In genomic region chr2:72995346-72996097, GRCm38 (mm10) we compare ENCODE assay signal across 8 mouse cellular contexts. TPM values are rescaled to one million over a fixed set of nuclear protein-coding genes. Genes with fewer than 3 reads are reported as not detected.
DNase-seq lines count a peak whose midpoint lies in the region; ATAC-seq and TF ChIP-seq lines count a peak whose summit lies in the region.

No protein-coding gene starts in this region.

- H3K27ac ChIP-seq in hindbrain, embryonic 14.5 days: peak overlapping the region; percentile 81
- H3K27ac ChIP-seq in left cerebral cortex, adult 2 months: peak overlapping the region; percentile 71
- peak overlapping the region; percentile 57; the same call in 1 of the 2 replicates for H3K27ac ChIP-seq in midbrain, postnatal 0 days (ENCODE audit: low read depth, low read length)

- no peak overlapping the region for H3K4me3 ChIP-seq in lung, adult 2 months (replicated peaks; ENCODE audit: extremely low read depth, low read depth, low read length)
- no peak overlapping the region for H3K4me3 ChIP-seq in hindbrain, embryonic 14.5 days (replicated peaks; ENCODE audit: low read length)
- no peak overlapping the region for H3K4me3 ChIP-seq in left cerebral cortex, adult 2 months
- H3K4me3 ChIP-seq in midbrain, postnatal 0 days (ENCODE audit: low read depth, low read length): no peak overlapping the region

- peak; percentile 50 to 61 for DNase-seq in lung, adult 18-20 months
- DNase-seq in lung, adult 2 months: no peak
- peak; percentile 87 for DNase-seq in cerebellum, adult 9-10 months
- peak; percentile 52 to 58 for DNase-seq in frontal cortex, postnatal 14 days (ENCODE audit: low spot score in 2 of 2)
- DNase-seq in hindbrain, embryonic 14.5 days (ENCODE audit: low spot score): peak; percentile 73
- peak; percentile 57 to 62 for DNase-seq in left cerebral cortex, adult 2 months (ENCODE audit: extremely low spot score in 1 of 2, low spot score in 2 of 2)
- DNase-seq in midbrain, postnatal 0 days (ENCODE audit: low spot score): peak; percentile 92
- DNase-seq in thymus, postnatal 4 days: peak; percentile 44

- TF ChIP-seq CTCF in lung, adult 2 months (IDR thresholded peaks at IDR 0.05; ENCODE audit: insufficient read depth, low read length): no peak
- TF ChIP-seq CTCF in left cerebral cortex, adult 2 months (IDR thresholded peaks at IDR 0.05): no peak
- TF ChIP-seq CTCF in midbrain, postnatal 0 days (IDR thresholded peaks at IDR 0.05): no peak

- H3K9me3 ChIP-seq in hindbrain, embryonic 14.5 days (ENCODE audit: control insufficient read depth, low read length): no peaks in the 10 kb centered on the region
- H3K9me3 ChIP-seq in midbrain, postnatal 0 days (ENCODE audit: low read length): no peaks in the 10 kb centered on the region

- peak overlapping the region; percentile 19 for H3K4me2 ChIP-seq in hindbrain, embryonic 14.5 days (replicated peaks)
- H3K4me2 ChIP-seq in midbrain, postnatal 0 days (ENCODE audit: low read depth, low read length, poor library complexity, severe bottlenecking): no peak overlapping the region

- H3K27me3 ChIP-seq in hindbrain, embryonic 14.5 days (ENCODE audit: control insufficient read depth, insufficient read depth, low read length): no peaks in the 10 kb centered on the region
- H3K27me3 ChIP-seq in midbrain, postnatal 0 days (ENCODE audit: insufficient read depth, low read length): no peaks in the 10 kb centered on the region

- intact Hi-C loops in left cerebral cortex, adult 2 months (cut with DNase I): no loop called here

- no peaks in the 10 kb centered on the region for H3K36me3 ChIP-seq in hindbrain, embryonic 14.5 days (replicated peaks; ENCODE audit: control insufficient read depth, insufficient read depth)
- H3K36me3 ChIP-seq in midbrain, postnatal 0 days (ENCODE audit: insufficient read depth, low read length): no peaks in the 10 kb centered on the region

- TF ChIP-seq POLR2A in lung, adult 2 months (IDR thresholded peaks at IDR 0.05; ENCODE audit: borderline replicate concordance, extremely low read depth, low read depth, low read length): no peak

- H3K4me1 ChIP-seq in lung, adult 2 months (ENCODE audit: control insufficient read depth, insufficient read depth, low read length): peaks cover 10% of the 10 kb centered on the region
- peaks cover 14% of the 10 kb centered on the region for H3K4me1 ChIP-seq in hindbrain, embryonic 14.5 days (replicated peaks; ENCODE audit: control insufficient read depth, insufficient read depth, low read length)
- H3K4me1 ChIP-seq in midbrain, postnatal 0 days (ENCODE audit: insufficient read depth, low read length): 0 out of 2 replicates have a peak, but pooled peaks cover 3% of the 10 kb centered on the region

- peak; percentile 87 for ATAC-seq in hindbrain, embryonic 14.5 days (ENCODE audit: low FRiP score)
- no peak for ATAC-seq in midbrain, postnatal 0 days (ENCODE audit: low FRiP score)

- no peak overlapping the region for H3K9ac ChIP-seq in hindbrain, embryonic 14.5 days
- no peak overlapping the region for H3K9ac ChIP-seq in midbrain, postnatal 0 days (replicated peaks; ENCODE audit: low read length, poor library complexity, severe bottlenecking)

- 10% methylated on average over 9 of the region's 9 CpGs for WGBS in lung, adult 2 months
- 32% methylated on average over 9 of the region's 9 CpGs for WGBS in hindbrain, embryonic 14.5 days
- 30% methylated on average over 9 of the region's 9 CpGs for WGBS in midbrain, postnatal 0 days

RNA-seq across cellular contexts. Expression of gene Gm11084, which starts 9.0 kb away (rescaled TPM):
- polyA plus RNA-seq in lung, adult 2 months (2012; rRNA removed): not detected in 2 replicates
- not detected in 2 replicates for polyA plus RNA-seq in hindbrain, embryonic 14.5 days (2014; fragmentation: Nextera tagmentation; extraction: Ambion mirVana)
- total RNA-seq in left cerebral cortex, adult 2 months (2021): not detected
- total RNA-seq in midbrain, postnatal 0 days (2014; rRNA removed): not detected in 2 replicates
- not detected in 2 replicates for polyA plus RNA-seq in midbrain, postnatal 0 days (2015; fragmentation: Nextera tagmentation; extraction: Ambion mirVana)

RNA-seq across cellular contexts. Expression of gene Sp3, which starts 15.3 kb away (rescaled TPM):
- polyA plus RNA-seq in lung, adult 2 months (2012; rRNA removed): 13.1 and 16.5 TPM in 2 replicates
- polyA plus RNA-seq in hindbrain, embryonic 14.5 days (2014; fragmentation: Nextera tagmentation; extraction: Ambion mirVana): 47.2 and 47.4 TPM in 2 replicates
- 10 to 100 TPM; 51.4 to 56.6 TPM for total RNA-seq in left cerebral cortex, adult 2 months (2021)
- total RNA-seq in midbrain, postnatal 0 days (2014; rRNA removed): 73.3 and 80.5 TPM in 2 replicates
- polyA plus RNA-seq in midbrain, postnatal 0 days (2015; fragmentation: Nextera tagmentation; extraction: Ambion mirVana): 20.1 and 23.4 TPM in 2 replicates
